Mouse (Mus musculus): ENCODE data around the gene Atad2b.
"Not testable (repeated sequence)": the region's sequence is repeated elsewhere in the genome, so short reads cannot be mapped to it uniquely, and the experiment has no call there.

The Atad2b gene

DNA sequence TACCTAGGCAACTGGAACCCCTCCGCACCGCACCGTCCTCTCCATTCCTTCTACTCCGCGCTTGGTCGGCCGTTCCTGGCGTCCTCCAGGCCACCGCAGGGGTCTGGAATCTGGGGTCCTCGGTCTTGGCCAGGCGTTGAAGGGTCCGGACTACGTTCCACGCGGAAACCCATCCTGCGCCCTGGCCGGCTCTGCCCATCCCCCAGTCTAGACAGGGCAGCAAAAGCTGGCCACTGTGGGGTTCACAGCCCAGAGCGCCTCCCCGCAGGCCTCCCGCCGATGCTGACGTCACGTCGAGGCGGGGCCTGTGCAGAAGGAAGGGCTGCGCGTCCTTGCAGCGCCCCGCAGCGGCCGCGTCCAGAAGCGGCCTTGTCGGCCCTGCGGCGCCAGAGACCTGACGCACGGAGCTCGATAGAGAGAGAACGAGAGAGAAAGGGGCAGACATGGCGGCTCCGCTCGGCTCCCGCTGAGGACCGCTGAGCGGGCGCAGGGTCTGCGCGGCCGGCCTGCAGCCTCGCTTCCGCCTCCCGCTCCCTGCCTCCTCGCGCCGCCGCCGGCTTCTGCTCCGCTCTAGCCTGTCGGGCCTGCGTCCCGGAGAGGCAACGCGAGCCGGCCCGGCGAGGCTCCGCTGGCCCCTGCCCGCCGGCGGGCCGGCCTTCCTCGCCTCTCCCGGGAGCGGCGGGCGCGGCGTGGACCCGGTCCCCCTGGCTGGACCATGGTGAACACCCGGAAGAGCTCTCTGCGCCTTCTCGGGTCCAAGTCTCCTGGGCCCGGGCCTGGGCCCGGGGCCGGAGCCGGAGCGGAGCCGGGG is at the start of gene Atad2b:
Atad2b (plus strand) TSS at position 360 of the 811 bp plus-strand sequence.
- DNase-seq (ENCODE audit: extremely low read depth, insufficient read length, low spot score): peak; percentile 93

DNA sequence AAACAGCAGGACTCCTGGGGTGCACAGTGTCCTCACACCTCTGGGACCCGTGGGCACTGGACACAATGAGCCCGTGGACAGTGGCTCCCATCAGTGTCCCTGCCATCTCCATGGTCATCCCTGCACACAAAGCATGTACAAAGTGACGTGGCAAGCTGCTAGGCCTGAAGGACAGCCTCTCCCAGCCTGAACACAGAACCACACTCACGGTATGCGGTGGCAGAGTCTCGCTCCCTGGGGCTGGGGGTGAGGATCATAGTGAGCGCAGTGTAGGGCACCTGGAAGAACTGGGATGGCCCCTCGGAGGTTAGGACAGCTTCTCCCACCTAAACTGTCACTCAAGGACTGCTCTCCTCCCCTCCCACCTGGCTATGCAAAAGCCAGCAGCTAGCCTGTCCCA is 48.2 kb upstream of the Atad2b start:
- no peak for DNase-seq (ENCODE audit: extremely low read depth, insufficient read length, low spot score)

DNA sequence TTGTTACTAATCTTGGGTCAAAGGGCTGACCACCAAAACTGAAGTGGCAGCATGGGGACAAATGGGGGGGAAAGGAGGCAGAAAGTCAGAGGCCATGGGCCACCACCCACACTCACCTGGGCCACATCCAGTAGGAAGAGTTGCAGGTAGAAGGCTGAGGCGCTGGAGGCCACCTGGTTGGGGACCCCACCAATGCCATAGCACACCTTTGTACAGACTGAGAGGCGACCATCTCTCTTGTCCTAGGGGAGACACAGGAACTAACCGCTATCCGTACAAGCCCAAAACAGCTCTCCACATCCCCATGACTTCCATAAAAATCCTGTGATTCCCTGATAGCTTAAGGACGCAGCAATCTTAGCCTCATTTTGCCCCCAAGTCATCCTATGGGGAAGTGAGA is 45.9 kb upstream of the Atad2b start:
- DNase-seq (ENCODE audit: extremely low read depth, insufficient read length, low spot score): no peak

DNA sequence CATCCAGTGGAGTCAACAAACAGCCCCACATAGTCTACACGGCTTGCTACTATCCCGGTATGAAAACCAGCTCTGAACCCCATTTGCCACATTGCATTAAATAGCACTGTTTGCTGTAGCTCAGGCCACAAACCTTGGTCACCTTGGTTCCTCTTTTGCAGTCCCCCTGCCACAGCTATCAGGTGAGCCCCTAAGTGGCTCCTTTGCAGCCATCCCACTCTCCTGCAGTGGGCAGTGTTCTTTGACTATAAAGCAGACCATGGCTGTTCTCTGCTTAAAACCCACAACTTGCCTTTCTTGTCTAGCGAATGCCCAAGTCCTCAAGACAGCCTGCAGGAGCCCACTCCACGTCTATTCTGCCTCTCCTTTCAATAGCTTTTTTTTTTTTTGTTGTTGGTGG is 44.9 kb upstream of the Atad2b start:
- no peak for DNase-seq (ENCODE audit: extremely low read depth, insufficient read length, low spot score)

- no peak for DNase-seq (ENCODE audit: extremely low read depth, insufficient read length, low spot score)
Observed at GRCm38 (mm10) chr12:4872983-4873477, 44.1 kb upstream of the Atad2b start.

DNA sequence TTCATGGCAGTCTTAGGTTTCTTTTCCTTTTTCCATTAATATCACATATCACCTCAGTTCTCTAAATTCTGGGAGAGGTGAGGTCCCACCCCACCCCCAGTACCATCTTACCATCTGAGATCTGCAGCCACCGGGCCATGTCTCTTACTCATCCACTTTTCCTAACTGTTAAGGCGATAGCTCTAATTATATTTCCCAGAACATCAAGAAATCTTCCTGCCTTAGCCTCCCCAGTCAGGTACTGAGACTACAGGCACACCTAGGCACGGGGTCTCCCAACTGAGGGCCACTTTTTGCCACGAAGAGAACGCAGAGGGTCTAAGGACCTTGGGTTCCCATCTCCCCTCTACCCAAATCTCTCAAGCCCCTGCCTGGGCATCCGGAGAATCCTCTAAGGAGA is 43.6 kb upstream of the Atad2b start:
- DNase-seq (ENCODE audit: extremely low read depth, insufficient read length, low spot score): no peak

DNA sequence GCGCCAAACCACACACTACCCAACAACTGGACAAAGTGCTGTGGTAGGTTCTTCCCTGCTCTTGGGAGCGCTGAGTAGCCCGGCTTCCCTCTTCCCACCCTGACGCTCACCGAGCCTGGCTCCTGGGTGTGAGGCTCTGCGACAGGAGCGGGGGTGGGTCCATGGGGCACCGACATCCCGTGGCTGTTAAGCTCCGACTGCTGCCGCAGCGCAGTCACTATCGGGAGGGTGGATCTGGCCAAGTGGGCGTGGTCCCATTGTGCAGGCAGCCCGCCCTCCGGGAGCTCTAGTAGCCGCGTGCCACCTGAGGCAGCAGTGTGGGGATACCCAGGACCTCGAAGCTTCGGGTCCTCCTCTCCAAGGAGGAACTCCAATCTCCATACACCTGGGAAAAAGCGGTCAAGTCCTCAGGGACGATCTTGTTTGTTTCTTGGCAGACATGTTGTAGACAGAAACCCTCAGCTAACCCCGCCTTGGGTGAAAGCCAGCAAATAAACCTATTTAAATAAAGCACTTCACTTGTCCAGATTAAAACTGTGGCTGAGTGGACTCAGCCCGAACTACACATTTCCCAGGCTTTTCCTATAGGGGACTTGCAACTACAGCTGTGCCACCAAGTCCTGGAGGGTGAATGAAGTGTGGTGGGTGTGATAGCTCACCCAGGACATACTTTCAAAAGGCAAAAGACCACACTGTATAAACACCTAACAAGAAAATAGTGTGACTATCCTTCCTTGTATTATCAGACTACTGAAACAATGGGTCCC is 42.8 kb upstream of the Atad2b start, which contains the start of gene Mfsd2b:
Mfsd2b (minus strand) TSS at position 199 of the 767 bp plus-strand sequence.
- DNase-seq (ENCODE audit: extremely low read depth, insufficient read length, low spot score): peak; percentile 54

DNA sequence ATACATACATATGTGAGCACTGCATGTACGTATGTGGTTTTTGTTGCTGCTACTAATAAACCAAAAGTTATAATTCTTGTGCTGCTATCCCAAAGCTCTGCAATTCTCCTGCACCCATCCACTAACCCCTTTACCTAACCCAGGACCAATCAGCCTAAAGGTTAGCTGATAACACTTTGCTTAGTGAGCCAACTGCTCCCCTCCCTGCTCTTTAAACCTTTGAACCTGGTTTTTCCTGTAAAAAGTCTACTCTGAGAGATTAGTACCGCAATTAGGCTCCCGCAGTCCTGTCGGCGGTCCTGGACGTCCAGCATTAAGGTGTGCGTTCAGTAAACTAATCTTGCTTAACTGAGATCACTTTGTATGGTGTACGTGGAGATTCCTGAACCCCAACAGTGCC is 41.5 kb upstream of the Atad2b start:
- no peak for DNase-seq (ENCODE audit: extremely low read depth, insufficient read length, low spot score)

- no peak for DNase-seq (ENCODE audit: extremely low read depth, insufficient read length, low spot score)
Observed at GRCm38 (mm10) chr12:4878296-4878783, 38.8 kb upstream of the Atad2b start.

- DNase-seq (ENCODE audit: extremely low read depth, insufficient read length, low spot score): no peak
Observed at GRCm38 (mm10) chr12:4879048-4879447, 38.1 kb upstream of the Atad2b start.

DNA sequence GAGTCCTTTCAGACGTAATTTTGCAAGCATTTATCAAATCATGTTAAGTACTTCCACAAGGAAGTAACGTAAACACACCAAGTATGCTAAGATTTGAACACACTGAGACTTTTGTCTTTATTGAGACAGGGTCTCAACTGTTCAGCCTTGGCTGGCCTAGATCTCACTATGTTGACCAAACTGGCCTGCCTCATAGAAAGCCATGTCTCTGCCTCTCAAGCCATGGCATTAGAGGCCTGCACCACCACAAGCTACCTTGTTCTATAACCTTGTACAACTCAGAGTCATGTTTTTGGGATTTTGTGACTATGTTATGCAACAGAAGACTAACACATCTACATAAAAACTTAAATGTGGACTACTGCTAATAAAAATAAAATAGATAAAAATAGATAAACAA is 35.1 kb upstream of the Atad2b start:
- no peak for DNase-seq (ENCODE audit: extremely low read depth, insufficient read length, low spot score)

- no peak for DNase-seq (ENCODE audit: extremely low read depth, insufficient read length, low spot score)
Observed at GRCm38 (mm10) chr12:4885062-4885461, 32.1 kb upstream of the Atad2b start.

- DNase-seq (ENCODE audit: extremely low read depth, insufficient read length, low spot score): not testable (repeated sequence)
Observed at GRCm38 (mm10) chr12:4886581-4886980, 30.6 kb upstream of the Atad2b start.

DNA sequence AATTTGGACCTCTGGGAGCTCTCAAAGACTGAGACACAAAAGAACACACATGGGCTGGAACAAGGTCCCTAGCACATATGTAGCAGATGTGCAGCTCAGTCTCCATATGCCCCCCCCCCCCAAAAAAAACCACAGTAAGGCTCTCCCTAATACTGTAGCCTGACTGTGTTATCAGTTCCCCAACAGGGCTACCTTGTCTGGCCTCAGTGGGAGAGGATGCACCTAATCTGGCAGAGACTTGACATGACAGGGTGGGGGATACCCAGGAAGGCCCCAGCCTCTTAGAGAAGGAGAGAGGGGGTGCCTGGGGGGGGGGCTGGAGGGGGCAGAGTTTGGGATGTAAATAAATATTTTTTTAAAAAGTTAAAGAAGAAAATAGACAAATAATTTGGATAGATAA is 28.4 kb upstream of the Atad2b start:
- no peak for DNase-seq (ENCODE audit: extremely low read depth, insufficient read length, low spot score)

GRCm38 (mm10) chr12:4889251-4889650 is 27.9 kb upstream of the Atad2b start:
- no peak for DNase-seq (ENCODE audit: extremely low read depth, insufficient read length, low spot score)

GRCm38 (mm10) chr12:4889891-4890290 is 27.3 kb upstream of the Atad2b start:
- no peak for DNase-seq (ENCODE audit: extremely low read depth, insufficient read length, low spot score)

DNA sequence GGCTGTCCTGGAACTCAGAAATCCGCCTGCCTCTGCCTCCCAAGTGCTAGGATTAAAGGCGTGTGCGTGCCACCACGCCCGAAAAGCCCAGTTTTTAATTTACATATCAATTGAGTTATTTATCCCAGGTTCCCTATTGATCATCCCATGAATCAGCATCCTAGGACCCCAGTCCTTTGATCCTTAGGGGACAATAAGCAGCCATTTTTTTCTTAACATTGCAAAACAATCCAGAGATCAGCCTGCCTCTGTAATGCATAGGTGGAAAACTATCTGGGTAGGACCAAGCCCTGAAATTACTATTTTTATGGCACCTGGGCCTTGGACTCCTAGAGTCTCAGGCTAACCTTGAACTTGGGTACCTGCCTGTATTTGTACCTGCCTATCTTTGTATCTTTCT is 19.1 kb upstream of the Atad2b start:
- no peak for DNase-seq (ENCODE audit: extremely low read depth, insufficient read length, low spot score)

GRCm38 (mm10) chr12:4905946-4906345 is 11.2 kb upstream of the Atad2b start:
- no peak for DNase-seq (ENCODE audit: extremely low read depth, insufficient read length, low spot score)

DNA sequence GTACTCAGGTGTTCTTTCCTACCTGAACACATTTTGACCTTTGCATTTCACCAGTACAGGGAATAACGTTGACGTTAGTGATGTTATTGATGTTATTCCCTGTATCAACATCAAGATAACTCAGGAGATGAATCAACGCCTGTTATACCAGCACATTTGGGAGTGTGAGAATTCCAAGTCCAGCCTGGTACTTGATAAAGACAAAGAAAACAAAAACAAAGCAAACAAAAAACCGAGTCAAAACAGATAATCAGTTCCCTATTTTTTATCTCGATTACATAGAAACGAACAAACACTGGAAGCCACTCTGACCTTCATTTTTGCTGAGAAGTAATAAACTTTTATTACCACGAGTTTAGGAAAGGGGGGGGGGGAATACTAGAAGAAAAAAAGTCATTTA is 10.7 kb upstream of the Atad2b start:
- no peak for DNase-seq (ENCODE audit: extremely low read depth, insufficient read length, low spot score)

DNA sequence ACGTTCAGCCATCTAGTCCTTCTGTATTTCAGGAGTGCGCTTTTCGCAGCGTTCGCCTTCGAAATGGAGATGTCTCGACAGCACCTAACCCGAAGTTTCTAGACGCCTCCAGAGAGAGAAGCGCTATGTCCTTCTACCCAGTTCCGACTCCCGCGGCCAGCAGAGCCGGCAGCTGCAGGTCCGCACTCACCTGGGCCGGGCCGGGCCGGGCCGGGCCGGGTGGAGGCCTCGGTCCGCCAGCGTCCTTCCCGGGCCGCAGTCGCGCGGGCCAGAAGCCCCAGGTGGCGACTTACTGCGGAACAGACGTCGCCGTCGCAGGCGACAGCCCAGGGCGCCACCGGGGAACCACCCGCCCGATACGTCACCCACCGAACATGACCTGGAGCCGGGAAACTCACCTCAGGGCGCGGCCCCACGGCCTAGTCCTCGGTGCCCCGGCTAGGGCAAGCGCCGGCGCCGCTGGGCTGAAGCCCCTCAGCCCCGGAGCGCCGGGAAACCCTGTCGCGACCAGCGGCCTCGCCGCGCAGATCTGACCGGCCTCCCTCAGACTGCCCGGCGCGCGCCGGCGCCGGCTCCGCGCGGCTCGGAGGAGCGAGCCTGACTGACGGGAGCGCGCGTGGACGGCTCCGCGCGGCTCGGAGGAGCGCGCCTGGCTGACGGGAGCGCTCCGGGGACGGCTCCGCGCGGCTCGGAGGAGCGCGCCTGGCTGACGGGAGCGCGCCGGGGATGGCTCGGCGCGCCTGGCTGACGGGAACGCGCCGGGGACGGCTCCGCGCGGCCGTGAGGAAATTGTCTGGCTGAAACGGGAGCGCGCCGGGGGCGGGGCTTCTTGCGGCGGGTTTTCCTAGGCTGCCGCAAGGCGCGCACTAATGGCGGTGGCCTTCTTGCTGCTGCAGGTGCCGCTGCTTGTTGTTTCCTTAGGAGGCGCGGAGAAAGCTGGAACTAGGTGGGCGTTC is 9.9 kb upstream of the Atad2b start, which contains the start of gene Ubxn2a:
Ubxn2a (minus strand) TSS at position 755 of the 956 bp plus-strand sequence.
- peak; percentile 88 for DNase-seq (ENCODE audit: extremely low read depth, insufficient read length, low spot score)

Measured in 3134 (cell line).